Mouse (Mus musculus): ENCODE measurements around the gene Klk1. TPM values are rescaled to one million over a fixed set of nuclear protein-coding genes. Genes with fewer than 3 reads are reported as not detected.
"Not testable (repeated sequence)": the region's sequence is repeated elsewhere in the genome, so short reads cannot be mapped to it uniquely, and the experiment has no call there.

Klk1 gene
- polyA plus RNA-seq, 1 experiment from 2014 or later: 1.1 TPM

DNA sequence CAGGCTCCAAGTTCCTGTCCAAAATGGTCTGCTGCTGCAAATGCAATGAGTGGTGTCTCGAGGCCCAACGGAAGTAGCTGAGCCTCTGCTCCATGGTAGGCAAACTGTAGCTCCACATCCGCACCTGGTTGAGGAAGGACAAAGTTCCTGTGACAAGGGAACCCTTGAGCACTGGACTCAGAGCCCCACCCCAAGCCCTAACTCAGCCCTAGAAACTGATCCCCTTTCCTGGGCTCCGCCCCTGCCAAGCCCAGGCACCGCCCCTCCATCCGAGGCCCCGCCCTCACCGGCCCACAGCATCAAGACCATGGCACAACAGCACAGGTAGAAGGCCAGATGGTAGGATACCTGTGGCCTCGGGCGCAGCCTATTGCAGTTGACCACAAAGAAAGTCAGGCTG is 3.6 kb upstream of the Klk1 start:
- H3K9me3 ChIP-seq (replicated peaks; ENCODE audit: control insufficient read depth, low read length); H3K36me3 ChIP-seq (ENCODE audit: control insufficient read depth, insufficient read depth); ATAC-seq (ENCODE audit: low read depth); H3K4me3 ChIP-seq (ENCODE audit: low read depth, low read length); H3K4me2 ChIP-seq (ENCODE audit: low read depth, low read length); H3K27ac ChIP-seq (ENCODE audit: low read length); H3K4me1 ChIP-seq (ENCODE audit: control insufficient read depth, low read depth, low read length); H3K27me3 ChIP-seq (ENCODE audit: control insufficient read depth, insufficient read depth, low read depth, low read length); H3K9ac ChIP-seq (ENCODE audit: low read depth, low read length): not testable (repeated sequence)
- whole genome bisulfite sequencing (ENCODE audit: insufficient replicate concordance): 43% methylated on average over 8 of the region's 10 CpGs

DNA sequence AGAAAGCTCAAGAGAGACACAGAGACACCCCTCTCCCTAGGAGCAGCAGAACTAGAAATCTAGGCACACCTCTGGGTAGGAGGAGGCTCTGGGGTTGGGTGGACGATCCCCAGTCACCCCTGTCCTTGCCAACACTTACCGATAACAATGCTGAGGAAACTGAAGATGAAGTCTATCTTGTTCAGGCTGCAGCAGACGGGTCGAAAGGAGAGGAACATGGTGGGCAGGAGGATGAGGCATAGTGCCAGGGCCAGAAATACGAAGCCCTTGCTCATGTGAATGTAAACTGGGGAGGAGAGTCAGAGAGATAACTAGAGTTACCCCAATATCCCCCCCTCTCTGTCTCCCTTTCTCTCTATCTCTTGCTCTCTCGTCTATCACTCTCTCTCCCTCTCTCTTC is 2.8 kb upstream of the Klk1 start:
- H3K9me3 ChIP-seq (replicated peaks; ENCODE audit: control insufficient read depth, low read length): not testable (repeated sequence)

DNA sequence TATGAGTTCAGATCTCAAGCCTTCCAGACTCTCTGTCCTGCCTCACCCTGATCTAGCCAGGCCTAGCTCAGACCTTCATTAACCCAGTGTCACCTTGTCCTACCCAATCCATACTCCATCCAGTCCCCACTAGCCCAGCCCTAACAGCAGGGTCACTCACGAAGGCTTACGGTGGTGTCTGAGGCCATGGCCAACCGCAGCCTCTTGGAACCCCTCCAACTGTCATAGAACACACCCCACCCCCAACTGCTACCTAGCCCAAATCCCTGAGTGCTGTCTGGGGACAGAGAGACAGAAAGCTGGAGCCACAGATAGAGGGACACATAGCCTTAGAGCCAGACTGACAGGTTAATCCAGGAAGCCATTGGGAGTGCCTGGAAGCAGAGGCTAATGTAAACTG is 10.7 kb downstream of the Klk1 start, which contains the start of gene Gm36864:
TSS of gene Gm36864 (plus strand) at position 269 of the 400 bp plus-strand sequence.
- H3K27ac ChIP-seq (ENCODE audit: low read length): no peak within 1 kb of the TSS
- H3K9me3 ChIP-seq (replicated peaks; ENCODE audit: control insufficient read depth, low read length): no peaks in the 10 kb centered on the region
- H3K4me1 ChIP-seq (ENCODE audit: control insufficient read depth, low read depth, low read length): no peaks in the 10 kb centered on the region
- H3K4me3 ChIP-seq (ENCODE audit: low read depth, low read length): no peak within 1 kb of the TSS
- H3K27me3 ChIP-seq (ENCODE audit: control insufficient read depth, insufficient read depth, low read depth, low read length): no peaks in the 10 kb centered on the region
- no peaks in the 10 kb centered on the region for H3K36me3 ChIP-seq (ENCODE audit: control insufficient read depth, insufficient read depth)
- H3K4me2 ChIP-seq (ENCODE audit: low read depth, low read length): no peak within 1 kb of the TSS
- ATAC-seq (ENCODE audit: low read depth): no peak
- WGBS (ENCODE audit: insufficient replicate concordance): 63% methylated on average over 3 of the region's 3 CpGs
- H3K9ac ChIP-seq (ENCODE audit: low read depth, low read length): no peak within 1 kb of the TSS

More for the DNA sequence above, 2.8 kb upstream of the Klk1 start:
- H3K4me2 ChIP-seq (ENCODE audit: low read depth, low read length); H3K27me3 ChIP-seq (ENCODE audit: control insufficient read depth, insufficient read depth, low read depth, low read length); H3K27ac ChIP-seq (ENCODE audit: low read length); H3K36me3 ChIP-seq (ENCODE audit: control insufficient read depth, insufficient read depth); H3K4me3 ChIP-seq (ENCODE audit: low read depth, low read length); H3K9ac ChIP-seq (ENCODE audit: low read depth, low read length); ATAC-seq (ENCODE audit: low read depth); H3K4me1 ChIP-seq (ENCODE audit: control insufficient read depth, low read depth, low read length): not testable (repeated sequence)
- WGBS (ENCODE audit: insufficient replicate concordance): 58% methylated on average over 6 of the region's 6 CpGs

- H3K27ac ChIP-seq (ENCODE audit: low read length): no peak overlapping the region
- WGBS (ENCODE audit: insufficient replicate concordance): 20% methylated on average over 2 of the region's 2 CpGs
- no peak for ATAC-seq (ENCODE audit: low read depth)
Observed at GRCm38 (mm10) chr7:44239913-44240312, 14.8 kb downstream of the Klk1 start.

GRCm38 (mm10) chr7:44240712-44241111 is 15.6 kb downstream of the Klk1 start:
- Histone ChIP-seq H3K9me3 (replicated peaks; ENCODE audit: control insufficient read depth, low read length) (no peaks in the 10 kb centered on the region), H3K36me3 (ENCODE audit: control insufficient read depth, insufficient read depth) (no peaks in the 10 kb centered on the region), H3K4me3 (ENCODE audit: low read depth, low read length) (no peak overlapping the region), H3K27ac (ENCODE audit: low read length) (no peak overlapping the region), H3K27me3 (ENCODE audit: control insufficient read depth, insufficient read depth, low read depth, low read length) (no peaks in the 10 kb centered on the region), H3K4me1 (ENCODE audit: control insufficient read depth, low read depth, low read length) (peaks cover 6% of the 10 kb centered on the region), H3K9ac (ENCODE audit: low read depth, low read length) (no peak overlapping the region), H3K4me2 (ENCODE audit: low read depth, low read length) (no peak overlapping the region)
- peak; percentile 65; the same call in 1 of the 2 replicates for ATAC-seq (ENCODE audit: low read depth)
- 29% methylated on average over 1 of the region's 1 CpGs for WGBS (ENCODE audit: insufficient replicate concordance)

More at GRCm38 (mm10) chr7:44239913-44240312, 14.8 kb downstream of the Klk1 start:
- Histone ChIP-seq H3K9me3 (replicated peaks; ENCODE audit: control insufficient read depth, low read length) (no peaks in the 10 kb centered on the region), H3K4me3 (ENCODE audit: low read depth, low read length) (no peak overlapping the region), H3K9ac (ENCODE audit: low read depth, low read length) (no peak overlapping the region), H3K4me1 (ENCODE audit: control insufficient read depth, low read depth, low read length) (no peaks in the 10 kb centered on the region), H3K4me2 (ENCODE audit: low read depth, low read length) (no peak overlapping the region), H3K27me3 (ENCODE audit: control insufficient read depth, insufficient read depth, low read depth, low read length) (no peaks in the 10 kb centered on the region), H3K36me3 (ENCODE audit: control insufficient read depth, insufficient read depth) (no peaks in the 10 kb centered on the region)

DNA sequence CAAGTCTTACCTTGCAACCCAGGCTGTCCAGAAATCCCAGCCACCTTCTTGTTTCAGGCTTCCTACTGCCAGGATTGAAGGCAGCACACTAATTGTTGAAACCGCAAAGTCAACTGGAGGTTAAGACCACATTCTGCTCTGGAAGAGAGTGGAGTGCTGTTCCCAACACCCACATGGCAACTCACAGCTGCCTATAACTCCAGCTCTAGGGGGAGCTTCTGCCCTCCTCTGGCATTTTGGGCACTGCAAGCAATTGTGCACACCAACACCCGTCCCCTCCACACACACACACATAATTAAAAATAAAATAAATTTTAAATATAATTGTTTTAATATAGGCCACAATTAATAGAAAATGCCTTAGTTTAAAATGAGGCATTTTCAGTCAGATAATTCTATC is 16.0 kb downstream of the Klk1 start:
- H3K4me1 ChIP-seq (ENCODE audit: control insufficient read depth, low read depth, low read length): peaks cover 6% of the 10 kb centered on the region
- H3K27me3 ChIP-seq (ENCODE audit: control insufficient read depth, insufficient read depth, low read depth, low read length): no peaks in the 10 kb centered on the region
- ATAC-seq (ENCODE audit: low read depth): no peak
- no peak overlapping the region for H3K9ac ChIP-seq (ENCODE audit: low read depth, low read length)
- no peak overlapping the region for H3K4me3 ChIP-seq (ENCODE audit: low read depth, low read length)
- no peaks in the 10 kb centered on the region for H3K9me3 ChIP-seq (replicated peaks; ENCODE audit: control insufficient read depth, low read length)
- H3K27ac ChIP-seq (ENCODE audit: low read length): no peak overlapping the region
- H3K4me2 ChIP-seq (ENCODE audit: low read depth, low read length): no peak overlapping the region
- no peaks in the 10 kb centered on the region for H3K36me3 ChIP-seq (ENCODE audit: control insufficient read depth, insufficient read depth)
- WGBS (ENCODE audit: insufficient replicate concordance): 47% methylated on average over 2 of the region's 2 CpGs

DNA sequence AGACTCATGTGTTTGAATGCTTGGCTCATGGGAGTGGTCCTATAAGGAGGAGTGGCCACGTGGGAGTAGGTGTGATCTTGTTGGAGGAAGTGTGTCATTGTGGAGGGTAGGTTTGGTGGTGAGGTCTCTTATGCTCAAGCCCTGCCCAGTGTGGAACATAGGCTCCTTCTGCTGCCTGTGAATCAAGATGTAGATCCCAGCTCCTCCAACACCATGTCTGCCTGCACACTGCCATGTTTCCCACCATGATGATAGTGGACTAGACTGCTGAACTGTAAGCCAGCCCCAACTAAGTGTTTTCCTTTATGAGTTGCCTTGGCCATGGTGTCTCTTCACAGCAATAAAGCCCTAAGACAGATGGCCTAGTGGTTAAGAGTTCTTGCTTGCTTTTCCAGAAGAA is 18.9 kb downstream of the Klk1 start:
- Histone ChIP-seq H3K9me3 (replicated peaks; ENCODE audit: control insufficient read depth, low read length) (no peaks in the 10 kb centered on the region), H3K27ac (ENCODE audit: low read length) (no peak overlapping the region), H3K4me3 (ENCODE audit: low read depth, low read length) (no peak overlapping the region), H3K9ac (ENCODE audit: low read depth, low read length) (no peak overlapping the region), H3K36me3 (ENCODE audit: control insufficient read depth, insufficient read depth) (peaks cover 2% of the 10 kb centered on the region; the same call in 1 of the 2 replicates), H3K27me3 (ENCODE audit: control insufficient read depth, insufficient read depth, low read depth, low read length) (no peaks in the 10 kb centered on the region), H3K4me1 (ENCODE audit: control insufficient read depth, low read depth, low read length) (peaks cover 18% of the 10 kb centered on the region), H3K4me2 (ENCODE audit: low read depth, low read length) (no peak overlapping the region)
- WGBS (ENCODE audit: insufficient replicate concordance): 29% methylated on average over 1 of the region's 1 CpGs
- ATAC-seq (ENCODE audit: low read depth): no peak

GRCm38 (mm10) chr7:44246055-44246983 is 21.2 kb downstream of the Klk1 start, which contains the start of the genes 1700028J19Rik and 2410002F23Rik:
Gene 1700028J19Rik (minus strand): TSS chr7:44246695.
Gene 2410002F23Rik (plus strand): TSS chr7:44246722.
- H3K4me3 ChIP-seq (ENCODE audit: low read depth, low read length): peak within 1 kb of the TSS; percentile 94
- peaks cover 18% of the 10 kb centered on the region for H3K4me1 ChIP-seq (ENCODE audit: control insufficient read depth, low read depth, low read length)
- H3K9me3 ChIP-seq (replicated peaks; ENCODE audit: control insufficient read depth, low read length): no peaks in the 10 kb centered on the region
- peaks cover 12% of the 10 kb centered on the region for H3K36me3 ChIP-seq (ENCODE audit: control insufficient read depth, insufficient read depth)
- peak within 1 kb of the TSS; percentile 85 for H3K27ac ChIP-seq (ENCODE audit: low read length)
- ATAC-seq (ENCODE audit: low read depth): peak; percentile 89
- WGBS (ENCODE audit: insufficient replicate concordance): under 1% methylated on average over 62 of the region's 62 CpGs
- H3K27me3 ChIP-seq (ENCODE audit: control insufficient read depth, insufficient read depth, low read depth, low read length): no peaks in the 10 kb centered on the region
- H3K9ac ChIP-seq (ENCODE audit: low read depth, low read length): peak within 1 kb of the TSS; percentile 86
- H3K4me2 ChIP-seq (ENCODE audit: low read depth, low read length): peak within 1 kb of the TSS; percentile 81

DNA sequence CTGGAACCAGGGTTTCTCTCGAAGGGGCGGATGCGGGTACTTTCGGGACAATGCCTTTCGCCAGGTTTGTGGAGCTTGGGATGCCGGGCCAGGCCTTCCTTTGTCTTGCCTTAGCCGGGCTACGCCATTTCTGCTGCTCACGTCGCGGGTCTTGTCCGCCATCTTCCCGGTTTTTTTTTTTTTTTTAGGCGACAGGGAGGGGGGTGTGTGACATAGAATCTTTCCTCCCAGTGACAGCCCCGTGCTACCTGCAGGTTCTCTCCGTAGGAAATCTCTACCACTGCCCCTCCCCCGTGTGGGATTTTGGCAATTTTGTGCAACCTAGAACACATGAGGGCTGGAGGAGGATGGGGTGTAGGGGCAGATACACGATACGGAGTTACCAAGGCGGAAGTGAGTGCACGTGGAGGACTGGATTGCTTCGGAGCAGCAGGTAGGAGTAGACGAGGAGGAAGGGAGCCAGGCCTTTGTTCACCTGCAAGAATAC is 21.9 kb downstream of the Klk1 start:
- Histone ChIP-seq H3K27me3 (ENCODE audit: control insufficient read depth, insufficient read depth, low read depth, low read length) (no peaks in the 10 kb centered on the region), H3K9ac (ENCODE audit: low read depth, low read length) (peak overlapping the region; percentile 86), H3K4me2 (ENCODE audit: low read depth, low read length) (peak overlapping the region; percentile 81), H3K27ac (ENCODE audit: low read length) (peak overlapping the region; percentile 59; the same call in 1 of the 2 replicates), H3K36me3 (ENCODE audit: control insufficient read depth, insufficient read depth) (peaks cover 12% of the 10 kb centered on the region), H3K4me3 (ENCODE audit: low read depth, low read length) (peak overlapping the region; percentile 94), H3K9me3 (replicated peaks; ENCODE audit: control insufficient read depth, low read length) (no peaks in the 10 kb centered on the region), H3K4me1 (ENCODE audit: control insufficient read depth, low read depth, low read length) (peaks cover 18% of the 10 kb centered on the region)
- 0% methylated on average over 23 of the region's 23 CpGs for WGBS (ENCODE audit: insufficient replicate concordance)
- peak; percentile 12; the same call in 1 of the 2 replicates for ATAC-seq (ENCODE audit: low read depth)

Data from liver, embryonic 16.5 days (tissue).